11 mouse cellular contexts compared by ENCODE assay signal in the genomic region with DNA sequence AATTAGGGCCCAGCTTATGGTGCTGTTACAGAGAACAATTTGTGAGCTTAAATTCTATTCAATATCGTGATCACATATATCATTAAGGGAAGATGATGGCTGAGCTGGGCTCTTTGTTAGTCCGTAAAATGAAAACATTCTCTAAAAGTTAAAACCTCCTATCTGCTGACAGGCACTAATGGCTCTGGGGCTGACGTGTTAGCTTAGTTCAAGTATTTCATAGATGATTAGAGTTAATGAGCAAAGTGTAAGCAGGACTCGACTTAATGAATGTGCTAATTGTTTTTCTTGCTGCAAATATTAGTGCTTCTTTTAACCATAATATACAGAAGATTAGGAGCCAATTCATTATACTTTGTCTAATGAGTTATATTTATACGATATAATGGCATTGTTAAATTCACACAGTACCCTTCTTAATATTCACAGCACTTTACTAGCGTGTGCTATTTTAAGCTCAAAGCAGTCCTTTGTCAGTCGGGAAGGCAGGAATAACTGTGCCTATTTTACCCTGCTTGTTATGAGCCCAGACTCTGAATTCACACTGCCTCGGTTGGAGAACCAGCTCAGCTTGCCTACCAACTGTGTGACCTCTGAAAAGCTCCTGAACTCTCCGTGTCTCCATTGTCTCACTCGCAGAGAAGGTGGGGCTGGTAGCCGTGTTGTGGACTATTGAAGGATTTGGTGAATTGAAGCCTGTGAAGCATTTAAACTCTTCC. TPM values are rescaled to one million over a fixed set of nuclear protein-coding genes. Genes with fewer than 3 reads are reported as not detected.
A peak's percentile ranks its signal among the peaks of the same experiment; 100 is the strongest.
DNase-seq lines count a peak whose midpoint lies in the region; ATAC-seq and TF ChIP-seq lines count a peak whose summit lies in the region.
"Had no signal": no experiment of that assay in that cellular context is flagged by ENCODE, and none has a peak within 500 bp of the region (broad histone marks: within the 10 kb centered on the region; RNA-seq: fewer than 3 reads in every experiment).

No protein-coding gene starts in this region.

- H3K27ac ChIP-seq in forebrain, embryonic 15.5 days (replicated peaks), result peak overlapping the region; percentile 85
- H3K27ac ChIP-seq in hindbrain, embryonic 15.5 days (replicated peaks), result peak overlapping the region; percentile 68
- H3K27ac ChIP-seq: left cerebral cortex, adult 2 months had no signal

- peak; percentile 91 for ATAC-seq in forebrain, embryonic 15.5 days (replicated peaks)
- 0 out of 2 replicates have a peak, but pooled peaks have one; percentile 51 for ATAC-seq in hindbrain, embryonic 15.5 days (ENCODE audit: low FRiP score, low read depth)

- WGBS in forebrain, embryonic 15.5 days, result 3% methylated on average over 11 of the region's 11 CpGs
- WGBS in hindbrain, embryonic 15.5 days, result 22% methylated on average over 11 of the region's 11 CpGs

- H3K9ac ChIP-seq in forebrain, embryonic 15.5 days (replicated peaks), result peak overlapping the region; percentile 5
- H3K9ac ChIP-seq in hindbrain, embryonic 15.5 days, result no peak overlapping the region

- peaks cover 19% of the 10 kb centered on the region for H3K4me1 ChIP-seq in forebrain, embryonic 15.5 days
- H3K4me1 ChIP-seq in hindbrain, embryonic 15.5 days (replicated peaks), result peaks cover 16% of the 10 kb centered on the region

- DNase-seq in left cerebral cortex, adult 9 months (ENCODE audit: low spot score in 2 of 2), result peak; percentile 17 to 30
- DNase-seq in left cerebral cortex, postnatal 4 days, result no peak
- DNase-seq in cerebellum, postnatal 10 days, result no peak
- DNase-seq in lung, postnatal 10 days, result no peak
- no peak for DNase-seq in adrenal gland, adult 8-10 months
- DNase-seq: adrenal gland, adult 2 months; lung, postnatal 14 days had no signal

- no peak for TF ChIP-seq POLR2A in myocyte (IDR thresholded peaks at IDR 0.05; ENCODE audit: insufficient read length, low read depth)

- H3K36me3 ChIP-seq in forebrain, embryonic 15.5 days, result no peaks in the 10 kb centered on the region
- no peaks in the 10 kb centered on the region for H3K36me3 ChIP-seq in hindbrain, embryonic 15.5 days
- no peaks in the 10 kb centered on the region for H3K36me3 ChIP-seq in myocyte (ENCODE audit: control insufficient read depth, insufficient read depth)

- H3ac ChIP-seq in myocyte (ENCODE audit: control insufficient read depth, insufficient read length), result no peak overlapping the region

- no peak overlapping the region for H3K4me3 ChIP-seq in forebrain, embryonic 15.5 days
- H3K4me3 ChIP-seq in hindbrain, embryonic 15.5 days, result no peak overlapping the region
- no peak overlapping the region for H3K4me3 ChIP-seq in myocyte
- H3K4me3 ChIP-seq: left cerebral cortex, adult 2 months had no signal

- intact Hi-C loops in left cerebral cortex, postnatal 4 days (cut with DNase I), result no loop called here

- no peaks in the 10 kb centered on the region for H3K9me3 ChIP-seq in forebrain, embryonic 15.5 days
- H3K9me3 ChIP-seq in hindbrain, embryonic 15.5 days, result no peaks in the 10 kb centered on the region

- no peaks in the 10 kb centered on the region for H3K79me2 ChIP-seq in myocyte (ENCODE audit: control insufficient read depth, insufficient read depth)

- no peaks in the 10 kb centered on the region for H3K27me3 ChIP-seq in forebrain, embryonic 15.5 days
- H3K27me3 ChIP-seq in hindbrain, embryonic 15.5 days, result no peaks in the 10 kb centered on the region
- H3K27me3 ChIP-seq in myocyte (ENCODE audit: control insufficient read depth, insufficient read depth, insufficient read length), result no peaks in the 10 kb centered on the region

- no peak overlapping the region for H3K4me2 ChIP-seq in forebrain, embryonic 15.5 days (replicated peaks)
- no peak overlapping the region for H3K4me2 ChIP-seq in hindbrain, embryonic 15.5 days
- peak overlapping the region; percentile 2 for H3K4me2 ChIP-seq in myocyte (ENCODE audit: low read depth)

TF ChIP-seq in myocyte, 11 proteins besides CTCF, POLR2A, EP300 and RAD21:
- TF ChIP-seq TCF3 (IDR thresholded peaks at IDR 0.05; ENCODE audit: insufficient read length, low read depth), result no peak
- no peak for TF ChIP-seq MYOG (IDR thresholded peaks at IDR 0.05; ENCODE audit: control insufficient read depth in 1 of 3, insufficient read depth in 1 of 3, insufficient read length in 2 of 3, low read depth in 2 of 3)
- no peak for TF ChIP-seq SRF (IDR thresholded peaks at IDR 0.05; ENCODE audit: control insufficient read depth, insufficient read length, low read depth)
- no peak for TF ChIP-seq CEBPB (IDR thresholded peaks at IDR 0.05; ENCODE audit: insufficient read depth, poor library complexity, severe bottlenecking)
- no peak for TF ChIP-seq REST (IDR thresholded peaks at IDR 0.05; ENCODE audit: insufficient read depth, insufficient read length)
- no peak for TF ChIP-seq MAX (IDR thresholded peaks at IDR 0.05; ENCODE audit: low read depth)
- TF ChIP-seq MYOD1 (IDR thresholded peaks at IDR 0.05; ENCODE audit: control insufficient read depth in 1 of 3, insufficient read length in 2 of 3, low read depth in 2 of 3), result no peak
- TF ChIP-seq POLR2AphosphoS2 (IDR thresholded peaks at IDR 0.05; ENCODE audit: insufficient read length, low read depth), result no peak
- no peak for TF ChIP-seq E2F4 (IDR thresholded peaks at IDR 0.05; ENCODE audit: insufficient read depth)
- TF ChIP-seq TCF12 (IDR thresholded peaks at IDR 0.05; ENCODE audit: insufficient read depth, poor library complexity, severe bottlenecking), result no peak
- TF ChIP-seq USF1 (IDR thresholded peaks at IDR 0.05; ENCODE audit: low read depth), result no peak
TF ChIP-seq in myocyte: peak in this region for 0.

RNA-seq across cellular contexts. Expression of gene 4933402D24Rik, which starts 50.6 kb away (rescaled TPM):
- under 1 TPM; 0.22 to 0.40 TPM for total RNA-seq in left cerebral cortex, postnatal 4 days (2021)
- polyA plus RNA-seq in forebrain, embryonic 15.5 days (2015; fragmentation: Nextera tagmentation; extraction: Ambion mirVana), result 0.19 and 0.31 TPM in 2 replicates
- 0.32 and 0.35 TPM in 2 replicates for polyA plus RNA-seq in hindbrain, embryonic 15.5 days (2015; fragmentation: Nextera tagmentation; extraction: Ambion mirVana)
- 0.05 TPM for polyA plus RNA-seq in myocyte (2012; fragmentation: generic; extraction: Trizol)
- not detected for total RNA-seq in adrenal gland, adult 8-10 months (2022)
- total RNA-seq: adrenal gland, adult 2 months had no signal
- polyA plus RNA-seq: adrenal gland, adult 2 months had no signal

Comparison
In these comparisons a context has a peak if more than half of its experiments do, and no peak if none do; other contexts are left out.
1. DNase-seq: peak in left cerebral cortex, adult 9 months (2 of 2); none in left cerebral cortex, postnatal 4 days (single experiment), cerebellum, postnatal 10 days (0 of 2), lung, postnatal 10 days (single experiment) and adrenal gland, adult 8-10 months (single experiment).